Mouse (Mus musculus) heart, postnatal 0 days (tissue): ENCODE data around the gene Pld5. TPM values are rescaled to one million over a fixed set of nuclear protein-coding genes. Genes with fewer than 3 reads are reported as not detected.

ENCODE experiments used
- ATAC-seq: fragments of 200-750 bp; cut with Nextera tagmentation; 2 replicates; pipeline ENCODE4 v1.8.0; 2017; ENCODE audit warnings: low read depth, moderate number of reproducible peaks, moderate library complexity; ENCODE audit not compliant: insufficient read depth
- DNase-seq: peaks from one replicate; pipeline ENCODE4 v3.0.0-alpha.2; 2016; ENCODE audit warnings: low spot score
- H3K27ac ChIP-seq: fragments of 300-500 bp; sonication (generic); 2 replicates; pipeline ENCODE4 v1.5.1; 2014; ENCODE audit warnings: low read depth, mild to moderate bottlenecking
- H3K27me3 ChIP-seq: fragments of 300-500 bp; sonication (generic); 2 replicates; pipeline ENCODE4 v1.6.1; 2014; ENCODE audit warnings: low read length, mixed read lengths; ENCODE audit not compliant: control insufficient read depth, insufficient read depth
- H3K36me3 ChIP-seq: fragments of 300-500 bp; sonication (generic); replicated peaks from 2 replicates; pipeline ENCODE4 v1.6.1; 2014; ENCODE audit warnings: low read length, mixed read lengths; ENCODE audit not compliant: control insufficient read depth, insufficient read depth
- H3K4me1 ChIP-seq: fragments of 300-500 bp; sonication (generic); 2 replicates; pipeline ENCODE4 v1.6.1; 2014; ENCODE audit warnings: antibody characterized with exemption; ENCODE audit not compliant: control insufficient read depth, insufficient read depth
- H3K4me2 ChIP-seq: fragments of 300-500 bp; sonication (generic); 2 replicates; pipeline ENCODE4 v1.6.1; 2014; ENCODE audit warnings: low read depth, mild to moderate bottlenecking, low read length, moderate library complexity
- H3K4me3 ChIP-seq: fragments of 300-500 bp; sonication (generic); 2 replicates; pipeline ENCODE4 v1.5.1; 2014; ENCODE audit warnings: low read depth, low read length
- H3K9ac ChIP-seq: fragments of 300-500 bp; sonication (generic); replicated peaks from 2 replicates; pipeline ENCODE4 v1.6.1; 2014; ENCODE audit warnings: low read depth, low read length, mixed read lengths
- H3K9me3 ChIP-seq: fragments of 300-500 bp; sonication (generic); replicated peaks from 2 replicates; pipeline ENCODE4 v1.6.1; 2016; ENCODE audit warnings: low read length; ENCODE audit not compliant: control insufficient read depth
- CTCF ChIP-seq: IDR thresholded peaks from 2 replicates; pipeline ENCODE4 v1.5.1; 2016; ENCODE audit warnings: antibody characterized with exemption, control low read depth, low read depth
- EP300 ChIP-seq: IDR thresholded peaks from 2 replicates; pipeline ENCODE4 v1.6.1; 2016; ENCODE audit warnings: antibody characterized with exemption, low read depth
- WGBS: fragments of 180-500 bp; shearing (Covaris S2); extraction: QIAGEN DNeasy Blood & Tissue Kit; methylation state at CpG from one replicate; pipeline ENCODE4 v1.1.7; 2014; 5-methylcytosine and 5-hydroxymethylcytosine counted together
- polyA plus RNA-seq: library from polyadenylated mRNA; unstranded; fragments of >200 nt; fragmentation: Nextera tagmentation; extraction: Ambion mirVana; gene quantifications from 2 replicates; pipeline ENCODE4 v1.2.1, GENCODE M21; 2015
- total RNA-seq: library from RNA; depleted of rRNA; stranded (reverse); fragments of >200 nt; gene quantifications from 2 replicates; pipeline ENCODE4 v1.2.3, GENCODE M21; 2014; ENCODE audit warnings: low replicate concordance

The Pld5 gene
- total and polyA plus RNA-seq, 2 experiments from 2014 or later = 0.51 to 0.65 TPM

DNA sequence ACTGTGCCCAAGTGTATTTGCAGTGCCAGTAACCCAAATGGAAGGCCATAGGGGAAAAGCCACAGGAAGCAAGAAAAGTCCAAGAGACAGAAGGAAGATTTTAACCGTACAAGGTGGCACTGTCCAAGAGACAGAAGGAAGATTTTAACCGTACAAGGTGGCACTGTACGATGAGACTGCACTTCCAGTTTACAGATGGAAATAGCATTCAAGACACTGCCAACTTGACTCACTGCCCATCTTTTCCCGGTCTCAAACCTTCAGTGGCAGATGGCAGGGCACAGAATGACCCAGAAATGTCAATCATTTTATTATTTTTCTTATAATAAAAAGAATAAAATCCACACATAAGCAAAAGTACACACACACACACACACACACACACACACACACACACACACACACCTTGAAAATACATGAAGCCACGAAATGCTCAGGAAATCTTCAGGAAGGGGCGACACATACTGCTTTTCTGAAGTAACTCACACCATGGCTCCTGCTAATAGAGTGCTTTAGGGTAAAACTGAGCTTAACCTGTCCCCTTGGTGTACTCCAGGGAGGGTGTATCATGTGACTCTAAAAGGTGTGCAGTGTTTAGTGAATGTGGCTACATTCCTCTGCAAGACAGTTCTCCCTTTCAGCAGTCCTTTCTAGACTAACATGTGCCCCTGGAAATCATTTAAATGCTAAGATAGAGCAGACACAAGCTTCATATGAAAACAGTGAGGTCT lies 77.9 kb downstream of the Pld5 start:
- 77% methylated on average over 6 of the region's 6 CpGs for WGBS
- H3K27me3 ChIP-seq = no peaks in the 10 kb centered on the region
- H3K36me3 ChIP-seq = no peaks in the 10 kb centered on the region
- no peaks in the 10 kb centered on the region for H3K9me3 ChIP-seq
- DNase-seq (no peak), ATAC-seq (no peak)
- no peak overlapping the region for H3K4me3 ChIP-seq
- H3K9ac ChIP-seq = no peak overlapping the region
- H3K4me2 ChIP-seq = no peak overlapping the region
- no peaks in the 10 kb centered on the region for H3K4me1 ChIP-seq
- TF ChIP-seq EP300 = no peak
- TF ChIP-seq CTCF = no peak
- H3K27ac ChIP-seq = no peak overlapping the region

DNA sequence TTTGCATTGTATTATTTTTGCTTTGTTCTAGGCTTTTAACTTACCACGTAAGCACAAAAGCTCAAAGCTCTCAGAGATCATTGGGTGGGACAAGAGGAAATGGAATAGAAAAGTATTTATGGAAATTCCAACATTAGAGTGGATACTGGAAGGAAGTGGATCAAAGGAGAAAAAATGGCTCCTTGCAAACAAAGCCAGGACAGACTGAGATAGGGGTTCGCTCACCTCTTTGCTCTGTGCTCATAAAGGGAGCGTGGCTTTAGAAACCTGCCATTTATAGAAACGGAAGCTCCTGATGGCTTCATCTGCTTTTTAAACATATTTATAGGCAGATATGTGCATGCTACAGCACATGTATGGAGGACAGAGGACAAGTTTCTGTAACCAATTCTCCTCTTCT lies 78.8 kb downstream of the Pld5 start:
- Histone ChIP-seq H3K9ac (no peak overlapping the region), H3K4me1 (no peaks in the 10 kb centered on the region), H3K27ac (no peak overlapping the region), H3K4me3 (no peak overlapping the region), H3K9me3 (no peaks in the 10 kb centered on the region), H3K36me3 (no peaks in the 10 kb centered on the region), H3K27me3 (no peaks in the 10 kb centered on the region), H3K4me2 (no peak overlapping the region)
- no peak for ATAC-seq
- no peak for TF ChIP-seq CTCF
- WGBS = 82% methylated on average over 4 of the region's 4 CpGs
- DNase-seq = no peak

DNA sequence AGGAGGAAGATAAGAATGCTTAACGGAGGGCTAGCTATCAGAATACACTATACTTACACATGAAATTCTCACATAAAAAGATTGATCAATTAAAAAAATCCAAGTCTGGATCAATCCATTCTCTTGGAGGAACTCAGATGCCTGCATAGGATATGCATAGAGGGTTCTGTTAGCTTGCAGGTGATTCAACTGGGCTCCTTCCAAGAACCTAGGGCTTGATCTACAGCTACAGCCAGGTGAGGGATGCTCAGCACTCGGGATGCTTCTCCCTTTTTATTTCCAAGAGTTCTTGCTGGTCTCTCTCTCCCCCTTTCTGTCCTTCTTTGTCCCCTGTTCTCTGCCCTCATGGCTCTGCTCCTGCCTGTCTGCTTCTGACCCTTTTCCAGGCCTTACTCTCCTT lies 80.4 kb downstream of the Pld5 start:
- 69% methylated on average over 2 of the region's 2 CpGs for WGBS
- Histone ChIP-seq H3K4me1 (no peaks in the 10 kb centered on the region), H3K4me3 (no peak overlapping the region), H3K27me3 (no peaks in the 10 kb centered on the region), H3K4me2 (no peak overlapping the region), H3K9me3 (no peaks in the 10 kb centered on the region), H3K9ac (no peak overlapping the region), H3K36me3 (no peaks in the 10 kb centered on the region), H3K27ac (no peak overlapping the region)
- TF ChIP-seq EP300 = no peak
- TF ChIP-seq CTCF = no peak
- no peak for ATAC-seq
- no peak for DNase-seq

DNA sequence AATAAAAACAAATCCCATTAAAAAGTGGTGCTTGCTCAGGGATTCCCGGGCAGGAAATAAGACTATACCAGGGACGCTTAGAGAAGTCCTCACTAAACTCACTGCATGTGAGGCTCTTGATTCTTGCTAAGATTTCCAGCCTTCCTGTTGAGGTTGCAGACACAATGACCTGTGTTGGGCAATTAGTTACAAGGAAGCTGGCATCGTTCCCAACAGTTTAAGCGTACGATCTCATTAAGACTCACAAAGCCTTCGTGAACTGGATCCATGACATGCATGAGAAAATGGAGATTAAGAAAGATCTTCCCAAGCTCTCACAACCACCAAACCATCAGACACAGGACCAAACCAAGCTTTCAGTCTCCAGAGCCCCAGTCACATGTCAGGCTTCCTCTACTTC lies 91.1 kb downstream of the Pld5 start:
- Histone ChIP-seq H3K4me3 (no peak overlapping the region), H3K9me3 (no peaks in the 10 kb centered on the region), H3K27me3 (no peaks in the 10 kb centered on the region), H3K9ac (no peak overlapping the region), H3K4me1 (no peaks in the 10 kb centered on the region), H3K36me3 (no peaks in the 10 kb centered on the region), H3K27ac (no peak overlapping the region), H3K4me2 (no peak overlapping the region)
- TF ChIP-seq CTCF (no peak), EP300 (no peak)
- 54% methylated on average over 6 of the region's 6 CpGs for WGBS
- ATAC-seq = no peak
- no peak for DNase-seq

DNA sequence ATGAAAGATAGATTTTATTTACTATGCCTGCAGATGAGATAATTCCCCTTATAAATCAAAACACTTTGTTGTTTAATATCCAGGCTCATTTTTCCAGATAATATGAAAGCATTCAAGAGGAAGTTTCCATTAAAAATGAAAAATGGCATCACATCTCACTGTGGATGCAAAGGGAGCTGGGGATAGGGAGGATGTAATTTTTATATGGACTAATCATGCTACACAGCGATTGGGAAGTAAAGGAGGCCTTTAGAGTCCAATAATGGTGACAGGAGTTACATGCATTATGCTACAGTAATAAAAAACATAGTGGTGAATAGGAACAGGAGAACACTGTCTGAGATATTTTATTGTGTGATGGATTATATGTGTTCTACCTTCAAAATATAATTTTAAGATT lies 100.1 kb downstream of the Pld5 start:
- H3K4me2 ChIP-seq = no peak overlapping the region
- WGBS = 78% methylated on average over 1 of the region's 1 CpGs
- DNase-seq (no peak), ATAC-seq (no peak)
- no peaks in the 10 kb centered on the region for H3K9me3 ChIP-seq
- no peak overlapping the region for H3K27ac ChIP-seq
- H3K4me3 ChIP-seq = no peak overlapping the region
- H3K4me1 ChIP-seq = no peaks in the 10 kb centered on the region
- H3K36me3 ChIP-seq = no peaks in the 10 kb centered on the region
- H3K9ac ChIP-seq = no peak overlapping the region
- TF ChIP-seq EP300 = no peak
- TF ChIP-seq CTCF = no peak
- H3K27me3 ChIP-seq = no peaks in the 10 kb centered on the region

DNA sequence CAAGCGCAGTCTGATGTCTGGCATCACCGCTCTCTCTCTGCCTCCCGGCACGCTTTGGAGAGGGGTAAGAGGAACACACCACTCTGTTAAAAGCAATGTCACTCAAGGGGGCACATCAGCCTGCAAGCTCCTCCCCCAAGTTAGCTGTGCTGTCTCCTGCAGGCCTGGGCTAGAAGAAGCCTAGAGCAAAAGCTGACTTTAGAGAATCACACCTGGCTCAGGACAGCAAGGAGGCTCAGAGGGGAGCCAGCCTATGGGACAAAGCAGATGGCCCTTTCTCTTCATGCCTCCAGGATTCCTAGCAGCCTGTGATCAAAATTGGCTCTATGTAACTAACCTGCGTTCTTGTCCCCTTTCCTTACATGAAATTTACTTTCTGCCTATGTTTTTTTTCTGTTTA lies 107.3 kb downstream of the Pld5 start:
- DNase-seq = no peak
- ATAC-seq = no peak
- Histone ChIP-seq H3K27ac (no peak overlapping the region), H3K36me3 (no peaks in the 10 kb centered on the region), H3K4me2 (no peak overlapping the region), H3K4me1 (no peaks in the 10 kb centered on the region), H3K9me3 (no peaks in the 10 kb centered on the region), H3K4me3 (no peak overlapping the region), H3K9ac (no peak overlapping the region), H3K27me3 (no peaks in the 10 kb centered on the region)
- no peak for TF ChIP-seq EP300
- no peak for TF ChIP-seq CTCF
- 66% methylated on average over 5 of the region's 5 CpGs for WGBS
